Mouse (Mus musculus) heart, adult 9 months (tissue): ENCODE measurements around the gene Erbb4.

Experiments
- DNase-seq, 2 experiments: peaks; one replicate each; pipeline ENCODE4 v3.0.0; 2022; ENCODE audit warnings: low spot score in 2 of 2

The Erbb4 gene

DNA sequence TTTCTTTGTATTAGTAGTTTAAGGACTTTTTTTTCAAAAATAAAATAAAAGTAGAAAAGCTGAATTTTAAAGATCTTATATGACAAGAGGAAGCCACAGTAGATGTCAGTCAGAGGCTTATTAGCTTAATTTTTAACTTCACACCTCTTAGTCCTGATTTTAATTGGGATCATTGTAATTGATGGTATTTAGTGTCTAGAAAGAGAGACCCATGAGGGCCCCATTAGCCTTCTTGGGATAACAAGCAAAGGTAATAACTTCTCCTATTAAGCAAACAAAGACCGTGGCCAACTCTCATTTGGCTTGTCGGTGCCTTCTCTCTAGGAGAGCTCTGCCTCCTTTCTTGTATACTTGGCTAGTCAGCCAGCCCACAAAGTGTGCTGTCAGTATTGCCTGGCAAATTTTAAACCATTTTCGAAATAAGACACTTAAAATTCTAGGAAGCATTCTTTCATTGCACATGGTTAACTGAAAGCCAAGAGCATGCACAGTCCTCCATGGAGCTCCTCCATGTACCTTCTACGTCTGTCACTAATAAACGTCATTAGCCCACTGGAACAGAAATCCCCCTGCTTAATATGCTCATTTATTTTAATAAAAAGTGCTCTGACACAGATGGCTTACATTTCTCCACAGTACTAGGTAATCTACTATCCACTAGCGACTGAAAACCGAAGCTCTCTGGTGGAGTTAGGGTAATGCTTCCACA lies 1001.9 kb downstream of the Erbb4 start:
- DNase-seq: no peak

- no peak for DNase-seq
Observed at GRCm38 (mm10) chr1:68089623-68090022, 1018.2 kb downstream of the Erbb4 start.

DNA sequence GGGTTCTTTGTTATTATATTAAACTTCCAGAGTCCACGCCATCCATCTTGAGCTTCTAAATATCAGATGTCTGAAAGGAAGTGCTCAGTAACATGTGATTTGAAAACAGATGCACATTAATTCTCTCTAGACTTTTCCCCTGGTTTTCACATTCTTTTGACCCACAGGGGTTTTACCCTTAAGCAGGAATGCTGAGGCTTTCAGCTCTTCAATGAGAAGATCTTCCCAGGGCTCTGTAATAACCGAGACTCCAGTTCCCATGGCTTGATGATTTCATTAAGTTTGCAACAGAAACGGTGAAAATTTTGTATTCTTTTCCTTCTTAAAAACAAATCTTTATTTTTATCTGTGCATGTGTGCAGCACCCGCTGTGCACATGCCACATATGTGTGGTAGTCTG lies 1051.4 kb downstream of the Erbb4 start:
- DNase-seq: no peak

DNA sequence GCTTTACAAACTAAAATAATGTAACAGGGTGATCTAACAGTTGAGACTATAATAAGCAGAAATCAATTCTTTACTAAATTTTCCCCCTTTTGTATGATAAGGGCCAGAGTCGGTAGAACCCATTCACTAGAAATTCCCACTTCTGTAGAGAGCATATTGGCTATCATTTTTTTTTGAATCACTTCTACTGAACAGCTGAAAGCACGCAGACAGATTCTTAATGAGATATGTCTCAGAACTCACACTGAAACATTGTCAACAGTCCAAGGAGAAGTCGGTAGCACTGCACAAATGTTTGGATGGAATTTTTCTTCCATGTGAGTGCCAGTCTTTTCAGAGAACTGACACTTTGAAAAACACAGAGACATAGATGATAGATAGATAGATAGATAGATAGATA lies 1053.1 kb downstream of the Erbb4 start:
- no peak for DNase-seq

DNA sequence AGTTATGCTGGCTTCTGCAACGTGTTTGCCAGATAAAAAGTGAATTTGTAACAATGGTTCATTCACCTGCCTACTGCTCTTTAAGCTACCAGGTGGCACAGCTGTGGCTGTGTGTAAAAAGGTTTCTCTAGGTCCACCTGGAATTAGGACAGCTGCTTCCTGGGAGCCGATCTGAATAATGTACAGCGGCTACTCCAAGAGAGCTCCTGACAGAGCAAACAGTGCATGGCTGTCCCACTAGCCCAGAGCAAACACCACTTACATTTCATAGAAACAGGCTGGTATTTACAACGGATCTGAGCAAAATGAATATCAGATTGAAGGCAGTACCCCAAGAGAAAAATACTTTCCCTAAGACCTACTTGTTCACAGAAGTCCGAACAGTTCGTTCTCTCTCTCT lies 1058.0 kb downstream of the Erbb4 start:
- DNase-seq: no peak

DNA sequence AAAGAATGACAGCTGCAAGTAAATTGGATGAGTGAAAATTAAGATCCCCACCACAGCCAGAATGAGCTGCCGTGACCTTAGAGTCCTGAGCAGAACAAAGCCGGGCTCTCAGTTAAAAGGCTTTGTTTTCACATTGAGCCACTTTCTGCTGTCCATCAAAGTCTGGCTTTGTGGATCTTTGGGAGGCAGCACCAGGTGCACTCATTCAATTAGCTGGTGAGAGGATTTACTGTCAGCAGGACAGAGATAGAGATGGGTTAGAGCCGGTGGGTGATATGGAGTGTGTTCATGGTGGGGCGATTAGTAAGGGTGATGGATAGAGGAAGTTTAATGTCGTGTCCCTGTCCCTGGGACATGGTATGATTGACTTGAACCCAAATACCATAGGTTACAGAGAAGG lies 1060.7 kb downstream of the Erbb4 start:
- no peak for DNase-seq

DNA sequence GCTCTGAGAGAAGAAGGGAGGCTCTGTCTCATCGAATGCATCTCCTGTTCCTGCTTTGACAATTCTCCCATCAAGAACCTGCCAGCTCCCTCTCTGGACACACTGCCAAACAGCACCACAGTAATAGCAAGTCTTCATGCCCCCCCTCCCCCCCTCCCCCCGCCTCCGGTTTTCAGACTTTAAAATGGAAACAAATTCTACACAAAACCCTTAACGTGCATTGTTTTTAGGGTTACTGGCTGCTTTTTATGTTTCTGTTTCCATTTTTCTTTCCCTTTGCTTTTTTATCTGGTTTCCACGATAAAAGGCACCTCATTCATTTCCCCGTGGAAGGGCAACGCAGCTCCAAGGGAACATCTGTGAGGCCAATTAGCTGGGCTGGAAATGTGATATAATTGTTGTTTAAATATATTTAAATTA lies 1061.3 kb downstream of the Erbb4 start:
- no peak for DNase-seq

DNA sequence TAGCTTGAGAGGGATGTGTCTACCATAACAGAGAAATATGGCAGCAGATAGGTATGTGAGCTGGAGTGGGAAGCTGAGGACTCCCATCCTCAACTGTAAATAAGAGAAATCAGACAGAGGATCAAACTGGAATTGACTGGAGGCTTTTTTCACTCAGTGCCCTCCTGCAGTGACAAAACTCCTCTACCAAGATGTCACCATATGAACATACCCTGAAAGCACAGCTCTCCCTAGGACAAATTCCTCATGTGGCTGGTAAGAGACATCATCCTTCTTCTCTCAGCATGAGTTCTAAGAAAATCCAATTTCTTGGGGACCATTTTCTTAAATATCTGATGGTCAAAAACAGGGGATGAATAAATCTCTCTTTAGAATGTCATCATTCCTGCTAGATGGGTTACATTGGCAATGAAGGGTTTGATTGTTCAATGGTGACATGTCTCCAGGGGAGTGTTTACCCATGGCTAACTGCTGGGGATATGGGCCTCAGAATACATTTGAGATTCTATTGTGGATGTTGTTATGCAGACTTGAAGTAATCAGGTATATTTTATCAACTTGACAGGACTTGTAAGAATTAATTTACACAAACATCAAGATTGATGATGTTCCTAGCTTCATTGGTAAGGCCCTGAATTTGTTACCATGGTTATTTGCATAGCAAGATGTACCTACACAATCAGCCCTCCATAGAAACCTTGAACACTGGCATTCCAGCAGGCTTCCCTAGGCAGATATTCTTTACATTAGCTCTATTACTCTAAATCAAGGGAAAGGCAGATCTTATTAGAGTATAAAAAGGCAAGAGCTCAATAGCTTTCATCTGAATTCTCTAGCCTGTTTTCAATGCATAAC lies 1083.5 kb downstream of the Erbb4 start:
- no peak for DNase-seq

- DNase-seq: no peak
Observed at GRCm38 (mm10) chr1:68020020-68020419, 1087.8 kb downstream of the Erbb4 start.

DNA sequence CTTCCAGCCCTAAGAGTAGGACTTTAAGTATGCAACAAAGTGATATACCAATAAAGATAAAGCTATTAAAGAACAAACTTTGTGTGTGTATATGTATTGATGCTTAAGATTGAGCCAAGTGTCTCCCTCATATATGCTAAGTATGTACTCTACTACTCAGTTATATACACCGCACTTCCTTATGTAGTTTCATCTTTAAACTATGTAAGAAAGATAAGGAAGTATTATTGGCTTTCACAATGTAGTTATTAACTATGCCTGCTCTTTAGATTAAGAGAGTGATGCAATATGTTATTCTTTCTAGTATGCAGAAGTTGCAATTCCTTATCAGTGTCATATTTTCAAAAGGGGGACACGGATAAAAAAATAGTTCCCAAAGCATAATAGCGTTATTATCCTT lies 1088.2 kb downstream of the Erbb4 start:
- no peak for DNase-seq
